Mouse (Mus musculus) liver, embryonic 18 days (tissue): ENCODE measurements around the gene Ric1. TPM values are rescaled to one million over a fixed set of nuclear protein-coding genes. Genes with fewer than 3 reads are reported as not detected.

Source experiments
- polyA plus RNA-seq: library from polyadenylated mRNA; depleted of rRNA; stranded (reverse); fragments of >200 nt; gene quantifications from 2 replicates; pipeline ENCODE4 v1.2.3, GENCODE M21; 2012; rRNA removed

The Ric1 gene
- polyA plus RNA-seq: 5.7 and 6.1 TPM in 2 replicates

GRCm38 (mm10) chr19:29521637-29522435, at the start of gene Ric1:
Gene Ric1, plus strand, starts transcription at chr19:29522282.

GRCm38 (mm10) chr19:29647651-29648549, 125.8 kb downstream of the Ric1 start, which contains the start of gene Ermp1:
Gene Ermp1, minus strand, starts transcription at chr19:29648415.

Other genes with a start within 250 kb of the Ric1 start
- 1.2 and 1.4 TPM in 2 replicates for gene Insl6, start 196.9 kb upstream of the Ric1 start, polyA plus RNA-seq
- gene Rln1, start 187.6 kb upstream of the Ric1 start, polyA plus RNA-seq: 0.04 TPM in 1 of 2 replicates, not detected in the other
- 51.2 and 61.5 TPM in 2 replicates for gene Plgrkt, start 154.9 kb upstream of the Ric1 start, polyA plus RNA-seq
- gene Cd274, start 154.8 kb upstream of the Ric1 start, polyA plus RNA-seq: 5.8 and 6.8 TPM in 2 replicates
- gene Pdcd1lg2, start 111.4 kb upstream of the Ric1 start, polyA plus RNA-seq: 0.03 and 0.05 TPM in 2 replicates
- gene Ermp1, start 126.1 kb downstream of the Ric1 start, polyA plus RNA-seq: 5.5 and 6.1 TPM in 2 replicates
- gene Mlana, start 175.5 kb downstream of the Ric1 start, polyA plus RNA-seq: not detected in 2 replicates